Mouse (Mus musculus) brain, embryonic 14.5 days (tissue): Measurements from ENCODE around the gene Olfr376.

Experiments used
- CTCF ChIP-seq: fragments of 200-500 bp; IDR thresholded peaks from 2 replicates; pipeline ENCODE4 v1.5.1; 2012; ENCODE audit warnings: inconsistent platforms, mild to moderate bottlenecking, moderate library complexity, borderline replicate concordance; ENCODE audit not compliant: insufficient read depth, insufficient read length; ENCODE audit errors: extremely low read depth
- POLR2A ChIP-seq: fragments of 200-500 bp; IDR thresholded peaks from 2 replicates; pipeline ENCODE4 v1.6.1; 2012; ENCODE audit warnings: mild to moderate bottlenecking, inconsistent platforms, borderline replicate concordance; ENCODE audit not compliant: poor library complexity, insufficient read depth, insufficient read length, severe bottlenecking; ENCODE audit errors: extremely low read depth

DNA sequence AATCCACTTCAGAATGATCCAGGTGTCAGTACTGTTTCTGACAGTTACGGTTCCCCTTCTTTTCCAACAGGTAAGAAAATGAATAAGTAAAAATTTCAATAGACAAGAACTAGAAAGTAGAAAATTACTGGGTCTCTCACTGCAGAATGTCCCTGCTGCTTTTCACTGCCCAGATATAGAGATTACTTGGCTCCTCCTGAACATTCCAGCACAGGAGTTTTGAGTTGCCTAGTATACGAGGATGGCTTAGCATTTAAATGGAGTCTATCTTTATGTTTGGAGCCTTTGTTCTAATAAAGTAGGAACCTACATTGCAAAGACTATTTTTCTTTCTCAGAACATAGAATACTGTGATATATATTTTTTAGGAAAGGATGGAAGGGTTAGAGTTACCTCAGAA lies 37.7 kb upstream of the Olfr376 start:
- no peak for TF ChIP-seq CTCF
- TF ChIP-seq POLR2A = no peak
